Mouse (Mus musculus) midbrain, embryonic 11.5 days (tissue): ENCODE results near the gene Cd7. TPM values are rescaled to one million over a fixed set of nuclear protein-coding genes. Genes with fewer than 3 reads are reported as not detected.
"Not testable (repeated sequence)": the region's sequence is repeated elsewhere in the genome, so short reads cannot be mapped to it uniquely, and the experiment has no call there.

Experiments used
- ATAC-seq: fragments of 200-750 bp; cut with Nextera tagmentation; 2 replicates; pipeline ENCODE4 v1.8.0; 2017; ENCODE audit warnings: moderate TSS enrichment, moderate library complexity; ENCODE audit not compliant: low FRiP score
- DNase-seq: peaks from one replicate; pipeline ENCODE4 v3.0.0; 2015; ENCODE audit warnings: low spot score; ENCODE audit errors: missing footprints
- H3K27ac ChIP-seq: fragments of 300-500 bp; sonication (generic); 2 replicates; pipeline ENCODE4 v1.5.1; 2014; ENCODE audit warnings: low read depth, low read length
- H3K27me3 ChIP-seq: fragments of 300-500 bp; sonication (generic); 2 replicates; pipeline ENCODE4 v1.6.1; 2014; ENCODE audit warnings: mild to moderate bottlenecking, low read length, moderate library complexity, mixed read lengths; ENCODE audit not compliant: control insufficient read depth, insufficient read depth
- H3K36me3 ChIP-seq: fragments of 300-500 bp; sonication (generic); 2 replicates; pipeline ENCODE4 v1.6.1; 2014; ENCODE audit warnings: mild to moderate bottlenecking, low read length, moderate library complexity, mixed read lengths; ENCODE audit not compliant: control insufficient read depth, insufficient read depth
- H3K4me1 ChIP-seq: fragments of 300-500 bp; sonication (generic); 2 replicates; pipeline ENCODE4 v1.6.1; 2014; ENCODE audit warnings: low read length; ENCODE audit not compliant: control insufficient read depth, insufficient read depth
- H3K4me2 ChIP-seq: fragments of 300-500 bp; sonication (generic); 2 replicates; pipeline ENCODE4 v1.6.1; 2014; ENCODE audit warnings: mild to moderate bottlenecking, moderate library complexity
- H3K4me3 ChIP-seq: fragments of 300-500 bp; sonication (generic); 2 replicates; pipeline ENCODE4 v1.5.1; 2014; ENCODE audit warnings: low read depth, low read length
- H3K9ac ChIP-seq: fragments of 300-500 bp; sonication (generic); 2 replicates; pipeline ENCODE4 v1.6.1; 2014; ENCODE audit warnings: low read length
- H3K9me3 ChIP-seq: fragments of 300-500 bp; sonication (generic); 2 replicates; pipeline ENCODE4 v1.6.1; 2016; ENCODE audit warnings: low read length; ENCODE audit not compliant: control insufficient read depth
- WGBS: fragments of 180-500 bp; shearing (Covaris S2); extraction: QIAGEN DNeasy Blood & Tissue Kit; methylation state at CpG from one replicate; pipeline ENCODE4 v1.1.7; 2014; 5-methylcytosine and 5-hydroxymethylcytosine counted together
- polyA plus RNA-seq: library from polyadenylated mRNA; unstranded; fragments of >200 nt; fragmentation: Nextera tagmentation; extraction: Ambion mirVana; gene quantifications from 2 replicates; pipeline ENCODE4 v1.2.1, GENCODE M21; 2014

The Cd7 gene
- polyA plus RNA-seq, 1 experiment from 2014 or later = not detected

- not testable (repeated sequence) for H3K4me3 ChIP-seq, H3K4me2 ChIP-seq, H3K9ac ChIP-seq, H3K9me3 ChIP-seq, H3K4me1 ChIP-seq, ATAC-seq, H3K27me3 ChIP-seq, DNase-seq, H3K27ac ChIP-seq, H3K36me3 ChIP-seq
- 91% methylated on average over 11 of the region's 16 CpGs for WGBS
Measured at GRCm38 (mm10) chr11:121069662-121070061, 30.4 kb upstream of the Cd7 start.

- H3K9me3 ChIP-seq = no peaks in the 10 kb centered on the region
- WGBS = 93% methylated on average over 2 of the region's 2 CpGs
- no peak overlapping the region for H3K27ac ChIP-seq
- no peak overlapping the region for H3K4me2 ChIP-seq
- H3K9ac ChIP-seq = no peak overlapping the region
- no peak for DNase-seq
- no peaks in the 10 kb centered on the region for H3K27me3 ChIP-seq
- no peak for ATAC-seq
- no peak overlapping the region for H3K4me3 ChIP-seq
- no peaks in the 10 kb centered on the region for H3K36me3 ChIP-seq
- no peaks in the 10 kb centered on the region for H3K4me1 ChIP-seq
Measured at GRCm38 (mm10) chr11:121067895-121068294, 28.7 kb upstream of the Cd7 start.

GRCm38 (mm10) chr11:121064197-121064596 is 25.0 kb upstream of the Cd7 start:
- Histone ChIP-seq H3K4me2 (no peak overlapping the region), H3K4me1 (no peaks in the 10 kb centered on the region), H3K36me3 (no peaks in the 10 kb centered on the region), H3K9me3 (no peaks in the 10 kb centered on the region), H3K27me3 (no peaks in the 10 kb centered on the region), H3K4me3 (no peak overlapping the region), H3K27ac (no peak overlapping the region), H3K9ac (no peak overlapping the region)
- no peak for ATAC-seq
- no peak for DNase-seq
- WGBS = 88% methylated on average over 3 of the region's 3 CpGs

- H3K4me3 ChIP-seq = no peak within 1 kb of the TSS
- no peak within 1 kb of the TSS for H3K9ac ChIP-seq
- 78% methylated on average over 5 of the region's 5 CpGs for WGBS
- no peaks in the 10 kb centered on the region for H3K4me1 ChIP-seq
- H3K36me3 ChIP-seq = no peaks in the 10 kb centered on the region
- no peak within 1 kb of the TSS for H3K4me2 ChIP-seq
- DNase-seq = no peak
- H3K27ac ChIP-seq = no peak within 1 kb of the TSS
- no peak for ATAC-seq
- no peaks in the 10 kb centered on the region for H3K9me3 ChIP-seq
- no peaks in the 10 kb centered on the region for H3K27me3 ChIP-seq
Measured at GRCm38 (mm10) chr11:121063379-121063778, 24.2 kb upstream of the Cd7 start, which contains the start of gene Sectm1b. Sectm1b (minus strand) TSS chr11:121063569.

- no peaks in the 10 kb centered on the region for H3K9me3 ChIP-seq
- WGBS = 86% methylated on average over 8 of the region's 8 CpGs
- no peaks in the 10 kb centered on the region for H3K36me3 ChIP-seq
- no peak overlapping the region for H3K4me3 ChIP-seq
- H3K27me3 ChIP-seq = no peaks in the 10 kb centered on the region
- DNase-seq (no peak), ATAC-seq (no peak)
- H3K27ac ChIP-seq = no peak overlapping the region
- no peak overlapping the region for H3K9ac ChIP-seq
- no peaks in the 10 kb centered on the region for H3K4me1 ChIP-seq
- H3K4me2 ChIP-seq = no peak overlapping the region
Measured at GRCm38 (mm10) chr11:121061615-121062014, 22.4 kb upstream of the Cd7 start.

- ATAC-seq, H3K36me3 ChIP-seq, H3K27me3 ChIP-seq, H3K9me3 ChIP-seq, DNase-seq, H3K9ac ChIP-seq, H3K27ac ChIP-seq, H3K4me2 ChIP-seq, H3K4me3 ChIP-seq, H3K4me1 ChIP-seq: not testable (repeated sequence)
- WGBS = 93% methylated on average over 6 of the region's 6 CpGs
Measured at GRCm38 (mm10) chr11:121060401-121061067, 21.3 kb upstream of the Cd7 start.

GRCm38 (mm10) chr11:121059471-121059870 is 20.3 kb upstream of the Cd7 start:
- 91% methylated on average over 4 of the region's 4 CpGs for WGBS
- ATAC-seq = no peak
- H3K4me3 ChIP-seq = no peak overlapping the region
- H3K9ac ChIP-seq = no peak overlapping the region
- no peaks in the 10 kb centered on the region for H3K9me3 ChIP-seq
- H3K36me3 ChIP-seq = no peaks in the 10 kb centered on the region
- H3K4me2 ChIP-seq = no peak overlapping the region
- H3K27me3 ChIP-seq = no peaks in the 10 kb centered on the region
- no peak for DNase-seq
- H3K4me1 ChIP-seq = no peaks in the 10 kb centered on the region
- H3K27ac ChIP-seq = no peak overlapping the region

GRCm38 (mm10) chr11:121058956-121059355 is 19.7 kb upstream of the Cd7 start:
- Histone ChIP-seq H3K27me3 (no peaks in the 10 kb centered on the region), H3K36me3 (no peaks in the 10 kb centered on the region), H3K27ac (no peak overlapping the region), H3K4me2 (no peak overlapping the region), H3K9ac (no peak overlapping the region), H3K4me1 (no peaks in the 10 kb centered on the region), H3K4me3 (no peak overlapping the region), H3K9me3 (no peaks in the 10 kb centered on the region)
- ATAC-seq (no peak), DNase-seq (no peak)
- 89% methylated on average over 4 of the region's 4 CpGs for WGBS

GRCm38 (mm10) chr11:121058122-121058521 is 18.9 kb upstream of the Cd7 start:
- Histone ChIP-seq H3K4me3 (no peak overlapping the region), H3K4me2 (no peak overlapping the region), H3K9ac (no peak overlapping the region), H3K27ac (no peak overlapping the region), H3K9me3 (no peaks in the 10 kb centered on the region), H3K27me3 (no peaks in the 10 kb centered on the region), H3K4me1 (no peaks in the 10 kb centered on the region), H3K36me3 (no peaks in the 10 kb centered on the region)
- WGBS = 85% methylated on average over 5 of the region's 5 CpGs
- DNase-seq (no peak), ATAC-seq (no peak)
